Mouse (Mus musculus): Measurements from ENCODE around the gene Atp13a4. TPM values are rescaled to one million over a fixed set of nuclear protein-coding genes. Genes with fewer than 3 reads are reported as not detected.

Gene Atp13a4
- not detected for polyA plus RNA-seq (2014; fragmentation: Illumina TruSeq; extraction: RNeasy Lipid Tissue Mini Kit (QIAGEN cat#74804); ENCODE audit: low read depth, low replicate concordance)

DNA sequence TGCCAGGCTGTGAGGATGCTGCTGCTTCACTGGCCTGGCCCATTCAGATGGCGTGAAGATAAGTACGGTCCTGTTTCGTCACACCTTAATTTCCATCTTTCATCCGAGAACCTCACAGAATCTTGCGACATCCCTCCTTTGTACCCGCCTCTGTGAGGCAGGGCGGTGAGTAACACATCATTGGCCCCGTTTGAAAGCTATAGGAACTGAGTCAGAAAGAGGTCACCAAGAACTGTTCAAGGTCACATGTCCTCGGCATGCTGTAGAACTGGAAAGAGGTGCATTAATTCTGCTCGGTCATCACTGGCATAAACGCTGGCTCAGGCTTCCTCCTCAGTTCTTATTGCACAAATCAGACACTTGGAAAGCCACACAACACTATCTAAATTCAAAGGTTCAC lies at the start of gene Atp13a4:
Atp13a4 (minus strand) TSS at position 36 of the 400 bp plus-strand sequence.

DNA sequence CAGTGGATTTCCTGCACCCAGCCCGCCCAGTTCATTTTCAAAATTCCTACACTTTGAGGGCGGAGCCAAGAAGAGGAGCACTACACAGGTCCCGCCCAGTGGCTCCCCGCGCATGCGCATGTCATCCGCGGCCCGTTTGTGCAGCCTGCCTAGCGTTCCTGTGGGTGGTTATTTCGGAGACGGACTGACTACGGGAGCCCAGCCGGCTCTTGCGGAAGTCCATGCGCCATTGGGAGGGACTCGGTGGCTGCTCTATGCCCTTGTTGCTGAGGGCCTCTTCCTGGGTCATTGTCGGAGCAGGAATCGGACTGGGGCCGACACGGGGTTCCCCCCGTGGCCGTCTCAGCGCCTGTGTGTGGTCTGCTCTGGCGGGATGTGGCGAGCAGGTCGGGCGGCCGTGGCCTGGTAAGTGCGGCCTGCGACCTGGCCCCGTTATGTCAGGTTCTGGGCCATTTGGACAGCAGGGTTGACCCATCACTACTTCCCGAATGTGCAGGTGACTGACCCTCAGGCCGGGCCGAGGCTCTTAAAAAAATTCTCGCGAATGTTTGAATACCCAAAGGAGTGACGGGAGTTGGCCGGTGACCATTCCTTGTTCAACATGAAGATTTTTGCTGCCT lies 34.6 kb upstream of the Atp13a4 start, which contains the start of gene Opa1:
Opa1 (plus strand) TSS at position 168 of the 620 bp plus-strand sequence.

DNA sequence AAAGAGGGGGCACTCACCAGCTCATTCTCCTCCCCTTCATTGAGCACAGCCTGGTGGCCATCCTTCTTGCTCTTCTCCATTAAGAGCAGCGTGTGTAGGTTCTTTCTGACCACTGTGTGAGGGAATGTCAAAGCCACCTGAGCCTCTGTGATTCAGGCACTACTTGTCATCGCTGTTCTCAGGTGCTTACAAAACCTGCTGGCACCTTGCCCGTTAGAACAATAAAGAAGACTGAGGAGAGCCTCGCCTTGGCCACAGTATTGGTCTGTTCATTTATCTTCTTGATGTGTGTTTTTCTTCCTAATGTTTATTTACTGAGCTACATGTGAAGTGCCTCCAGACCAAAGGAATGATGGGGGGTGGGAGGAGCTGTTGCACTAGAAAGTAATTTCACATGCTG lies 166.2 kb downstream of the Atp13a4 start, which contains the start of gene Atp13a5:
Atp13a5 (minus strand) TSS at position 275 of the 400 bp plus-strand sequence.

Other genes with a start within 250 kb of the Atp13a4 start
- not detected for gene Atp13a5, start 166.1 kb downstream of the Atp13a4 start, polyA plus RNA-seq (2014; fragmentation: Illumina TruSeq; extraction: RNeasy Lipid Tissue Mini Kit (QIAGEN cat#74804); ENCODE audit: low read depth, low replicate concordance)
- gene Opa1, start 34.5 kb upstream of the Atp13a4 start, polyA plus RNA-seq (2014; fragmentation: Illumina TruSeq; extraction: RNeasy Lipid Tissue Mini Kit (QIAGEN cat#74804); ENCODE audit: low read depth, low replicate concordance): 99.7 TPM

Data from heart, adult 10 weeks (tissue).